Mouse (Mus musculus) heart, postnatal 10 days (tissue): ENCODE measurements around the gene Gnat1. TPM values are rescaled to one million over a fixed set of nuclear protein-coding genes. Genes with fewer than 3 reads are reported as not detected.

ENCODE experiments used
- DNase-seq, 2 experiments: peaks; one replicate each; pipeline ENCODE4 v3.0.0; 2021
- intact Hi-C: fragments of 180-260 bp; cut with DNase I; formaldehyde crosslinking; loops from one replicate; pipeline ENCODE4 v1.15.1; 2025
- total RNA-seq, 2 experiments: library from RNA; stranded (reverse); gene quantifications; 2 replicates each; pipeline ENCODE4 v1.2.3; 2021

The Gnat1 gene
- total RNA-seq, 2 experiments from 2014 or later: not detected

GRCm38 (mm10) chr9:107631311-107631826 lies 48.1 kb downstream of the Gnat1 start:
- DNase-seq: no peak
- intact Hi-C loops: no loop called here

GRCm38 (mm10) chr9:107630576-107630975 lies 48.9 kb downstream of the Gnat1 start:
- no peak for DNase-seq
- intact Hi-C loops: no loop called here

- intact Hi-C loops: no loop called here
- DNase-seq: no peak
Observed at GRCm38 (mm10) chr9:107629901-107630425, 49.5 kb downstream of the Gnat1 start.

- DNase-seq: no peak
- intact Hi-C loops: no loop called here
Observed at GRCm38 (mm10) chr9:107629411-107629730, 50.1 kb downstream of the Gnat1 start.

GRCm38 (mm10) chr9:107628721-107629410 lies 50.6 kb downstream of the Gnat1 start:
- peak; percentile 67 to 75 for DNase-seq
- intact Hi-C loops: no loop called here

GRCm38 (mm10) chr9:107627387-107628255 lies 51.9 kb downstream of the Gnat1 start:
- intact Hi-C loops: no loop called here
- DNase-seq: no peak

- peak; percentile 91 to 94 for DNase-seq
- intact Hi-C loops: no loop called here
Observed at GRCm38 (mm10) chr9:107626844-107627277, 52.7 kb downstream of the Gnat1 start.

- DNase-seq: no peak
- intact Hi-C loops: no loop called here
Observed at GRCm38 (mm10) chr9:107626158-107626843, 53.2 kb downstream of the Gnat1 start.

- intact Hi-C loops: no loop called here
- no peak for DNase-seq
Observed at GRCm38 (mm10) chr9:107625351-107626128, 54.0 kb downstream of the Gnat1 start.

- intact Hi-C loops: no loop called here
- DNase-seq: no peak
Observed at GRCm38 (mm10) chr9:107624951-107625350, 54.6 kb downstream of the Gnat1 start.

GRCm38 (mm10) chr9:107624539-107624938 lies 55.0 kb downstream of the Gnat1 start:
- intact Hi-C loops: no loop called here
- DNase-seq: peak; percentile 62 to 64

Other genes starting within 250 kb of the Gnat1 start
- gene Tmem115, start 145.8 kb downstream of the Gnat1 start, total RNA-seq: 10 to 100 TPM; 25.0 to 26.5 TPM
- gene Cyb561d2, start 137.5 kb downstream of the Gnat1 start, total RNA-seq: 1 to 10 TPM; 5.5 to 6.2 TPM
- gene Nprl2, start 137.5 kb downstream of the Gnat1 start, total RNA-seq: 10 to 100 TPM; 12.9 to 16.7 TPM
- gene Zmynd10, start 132.4 kb downstream of the Gnat1 start, total RNA-seq: not detected
- gene Rassf1, start 128.2 kb downstream of the Gnat1 start, total RNA-seq: 10 to 100 TPM; 28.8 to 32.0 TPM
- 10 to 100 TPM; 25.7 to 26.8 TPM for gene Tusc2, start 116.5 kb downstream of the Gnat1 start, total RNA-seq
- gene Hyal2, start 111.8 kb downstream of the Gnat1 start, total RNA-seq: 10 to 100 TPM; 47.0 to 56.0 TPM
- gene Hyal1, start 102.8 kb downstream of the Gnat1 start, total RNA-seq: 1 to 10 TPM; 3.9 to 5.7 TPM
- 10 to 100 TPM; 13.0 to 16.2 TPM for gene Naa80, start 100.8 kb downstream of the Gnat1 start, total RNA-seq
- gene Hyal3, start 98.9 kb downstream of the Gnat1 start, total RNA-seq: under 1 TPM; 0.41 to 0.79 TPM
- 10 to 100 TPM; 36.9 to 40.7 TPM for gene Ifrd2, start 92.1 kb downstream of the Gnat1 start, total RNA-seq
- gene Sema3b, start 70.5 kb downstream of the Gnat1 start, total RNA-seq: 10 to 100 TPM; 15.4 to 17.3 TPM
- gene Gnai2, start 44.3 kb downstream of the Gnat1 start, total RNA-seq: 100 to 1,000 TPM; 422 to 478 TPM
- 10 to 100 TPM; 20.5 to 22.6 TPM for gene Slc38a3, start 10.2 kb downstream of the Gnat1 start, total RNA-seq
- gene Sema3f, start 30.8 kb upstream of the Gnat1 start, total RNA-seq: 10 to 100 TPM; 19.4 to 22.2 TPM
- gene Rbm5, start 91.3 kb upstream of the Gnat1 start, total RNA-seq: 10 to 100 TPM; 57.8 to 66.6 TPM
- gene Rbm6, start 193.5 kb upstream of the Gnat1 start, total RNA-seq: 10 to 100 TPM; 34.6 to 38.3 TPM
- 1 to 10 TPM; 7.6 to 9.6 TPM for gene Mon1a, start 208.4 kb upstream of the Gnat1 start, total RNA-seq
- 1 to 10 TPM; 2.5 to 3.7 TPM for gene Mst1r, start 227.2 kb upstream of the Gnat1 start, total RNA-seq
- not detected for gene Actl11, start 248.8 kb upstream of the Gnat1 start, total RNA-seq